Mouse (Mus musculus) forelimb bud, embryonic 11.5 days (tissue): ENCODE results near the gene Mtmr4.

Source experiments
- DNase-seq: peaks from one replicate; pipeline ENCODE4 v3.0.0-alpha.2; 2012; ENCODE audit warnings: low read depth, low spot score

Gene Mtmr4

DNA sequence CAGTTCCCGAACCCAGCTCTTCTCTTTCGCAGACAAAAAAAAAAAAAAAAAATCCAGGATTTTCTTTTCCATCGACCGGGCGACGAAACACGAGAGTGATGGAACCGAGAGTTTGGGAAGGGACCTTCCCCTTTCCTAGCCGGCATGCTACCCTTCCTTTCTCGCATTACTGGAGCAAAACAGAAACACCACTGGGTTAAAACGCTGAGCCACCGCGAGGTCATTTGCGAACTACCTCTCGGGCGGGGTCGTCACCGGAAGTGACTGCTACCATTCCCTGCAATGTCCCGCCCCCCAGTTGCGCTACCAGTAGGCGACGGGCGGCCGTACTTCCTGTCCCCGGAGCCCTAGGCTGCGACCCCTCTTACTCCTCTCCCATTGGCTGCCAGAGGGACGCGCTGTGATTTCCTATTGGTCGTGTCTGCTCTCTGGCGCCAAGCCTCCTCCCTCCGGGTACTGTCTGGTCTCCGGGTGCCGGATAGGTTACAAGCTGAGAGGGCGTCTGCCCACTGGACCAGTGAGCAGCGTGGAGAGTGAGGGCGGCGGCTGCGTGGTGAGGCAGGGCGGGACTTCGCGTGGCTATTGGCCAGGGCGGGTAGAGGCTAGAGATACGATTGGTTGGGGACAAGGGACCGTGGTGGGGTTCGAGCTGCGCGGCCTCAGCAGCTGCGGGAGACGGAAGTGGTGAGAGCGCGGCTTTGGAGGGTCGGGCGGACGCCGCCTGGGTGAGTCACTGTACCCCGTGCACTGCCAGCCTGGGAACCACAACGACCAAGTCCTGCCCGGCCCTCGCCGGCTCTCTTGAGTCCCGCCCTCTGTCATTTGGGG, at the start of gene Mtmr4:
Gene Mtmr4 (plus strand): TSS at position 637 of the 828 bp plus-strand sequence.
- peak; percentile 99 for DNase-seq

DNA sequence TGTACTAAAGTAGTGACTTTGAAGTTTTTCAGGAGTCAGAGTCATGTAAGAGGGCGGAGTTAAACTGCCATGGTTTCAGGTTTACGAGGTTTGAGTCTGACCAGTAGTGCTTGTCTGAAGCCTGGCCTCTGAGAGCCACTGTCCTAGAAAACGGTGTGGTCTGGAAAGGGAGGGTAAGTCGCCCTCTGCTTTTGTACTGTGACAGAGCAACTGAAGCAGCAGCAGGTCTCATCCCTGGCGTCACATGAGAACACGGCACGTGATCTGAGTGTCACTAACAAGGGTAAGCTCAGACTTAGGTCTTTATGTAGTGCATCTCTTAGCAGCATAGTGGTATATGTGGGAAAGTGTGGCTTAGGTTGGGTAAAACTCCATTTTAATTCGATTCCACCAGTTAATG, 49.7 kb upstream of the Mtmr4 start:
- no peak for DNase-seq

DNA sequence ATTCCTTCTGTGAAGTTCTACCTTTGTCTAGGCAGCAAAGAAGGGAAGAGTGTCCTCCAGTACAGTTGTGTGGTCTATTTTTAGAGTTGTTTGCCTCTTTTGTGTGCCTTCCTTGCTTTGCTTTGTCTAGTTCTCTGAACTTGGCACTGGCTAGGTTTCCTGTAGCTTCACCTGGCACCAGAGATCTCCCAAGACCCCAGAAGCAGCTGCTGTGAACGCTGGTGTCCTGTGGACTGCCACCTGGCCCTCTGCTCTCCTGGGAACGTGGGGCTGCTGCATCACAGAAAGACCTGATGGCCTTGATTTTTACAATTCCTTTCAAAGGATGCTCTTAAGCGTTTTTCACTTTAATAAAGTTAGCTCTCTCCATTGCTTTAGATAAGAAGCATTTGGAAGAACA, 49.1 kb upstream of the Mtmr4 start:
- no peak for DNase-seq

DNA sequence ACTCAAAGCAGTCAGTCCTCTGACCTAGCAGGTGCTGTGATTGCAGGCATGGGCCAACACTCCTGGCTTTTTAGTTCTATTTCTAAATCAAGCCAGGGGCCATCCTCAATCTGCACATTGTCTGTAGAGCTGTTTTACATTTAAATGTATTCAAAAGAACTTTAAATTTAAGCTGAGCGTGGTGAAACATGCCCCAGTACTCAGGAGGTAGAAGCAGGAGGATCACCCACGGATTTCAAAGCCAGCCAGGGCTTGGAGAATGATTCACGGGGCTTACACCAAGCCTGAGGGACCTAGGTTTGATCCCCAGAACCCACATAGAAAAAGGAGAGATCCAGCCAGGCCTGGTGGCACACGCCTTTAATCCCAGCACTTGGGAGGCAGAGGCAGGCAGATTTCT, 38.6 kb upstream of the Mtmr4 start:
- DNase-seq: no peak

DNA sequence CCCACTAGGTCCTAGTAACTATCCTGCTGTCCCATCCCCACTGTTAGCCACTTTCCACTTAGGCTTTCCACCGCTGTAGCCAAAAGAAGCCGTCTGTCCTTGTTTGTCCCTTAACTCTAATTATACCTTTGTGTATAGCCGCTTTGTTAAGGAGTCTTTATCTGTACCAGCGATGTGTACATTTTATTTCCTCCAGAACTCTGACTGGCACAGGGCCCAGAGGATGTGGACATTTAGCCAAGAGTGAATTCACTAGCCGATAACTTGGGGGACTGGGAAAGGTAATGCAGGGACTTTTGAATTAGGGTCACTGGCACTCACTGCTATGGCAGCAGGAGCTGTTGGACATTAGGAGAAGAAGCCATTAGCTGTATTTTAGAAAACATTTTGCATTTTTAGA, 37.6 kb upstream of the Mtmr4 start:
- DNase-seq: no peak

DNA sequence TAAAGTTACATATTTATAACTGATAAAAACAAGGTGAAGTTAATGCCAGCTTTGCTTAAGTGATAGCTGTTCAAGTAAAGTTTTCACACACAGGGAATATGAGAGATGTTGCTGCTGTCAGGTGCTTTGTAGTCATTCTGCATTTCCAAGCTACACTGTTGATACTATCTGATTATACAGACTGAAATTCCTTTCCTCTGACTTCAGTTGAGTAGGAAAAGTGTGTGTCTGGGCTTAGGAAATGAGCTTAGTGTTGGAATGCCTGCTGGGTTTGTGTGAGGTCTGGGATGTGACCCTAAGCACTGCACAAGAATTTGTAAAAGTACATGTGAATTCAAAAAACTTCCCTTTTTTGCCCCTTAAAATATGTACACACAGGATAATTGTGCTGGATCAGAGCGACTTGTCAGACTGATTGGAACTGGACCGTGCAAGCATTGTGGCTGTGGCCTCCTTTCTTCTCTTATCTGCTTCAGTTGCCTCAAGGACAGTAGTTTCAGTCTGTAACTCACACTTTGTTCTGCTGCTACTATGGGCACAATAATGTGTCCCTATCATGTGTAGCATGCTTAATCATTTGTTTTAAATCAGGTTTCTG, 36.8 kb upstream of the Mtmr4 start:
- DNase-seq: no peak

DNA sequence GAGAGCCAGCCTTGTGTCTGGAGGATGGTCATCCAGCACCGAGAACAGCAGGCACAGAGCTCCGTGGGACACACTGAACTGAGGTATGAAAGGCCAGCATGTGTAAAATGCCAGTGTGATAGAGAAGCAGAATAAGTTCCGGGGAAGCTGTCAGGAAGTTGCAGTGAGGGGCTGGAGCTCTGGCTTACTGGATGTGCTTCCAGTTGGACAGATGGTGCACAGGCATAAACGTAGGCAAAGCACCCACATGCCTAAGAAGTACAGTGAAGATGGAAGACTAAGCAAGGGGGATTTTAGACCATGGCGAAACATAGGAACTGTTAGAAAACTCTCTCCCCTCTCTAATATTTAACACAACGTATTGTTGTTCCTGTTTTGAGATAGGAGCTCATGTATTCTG, 30.8 kb upstream of the Mtmr4 start:
- DNase-seq: no peak

DNA sequence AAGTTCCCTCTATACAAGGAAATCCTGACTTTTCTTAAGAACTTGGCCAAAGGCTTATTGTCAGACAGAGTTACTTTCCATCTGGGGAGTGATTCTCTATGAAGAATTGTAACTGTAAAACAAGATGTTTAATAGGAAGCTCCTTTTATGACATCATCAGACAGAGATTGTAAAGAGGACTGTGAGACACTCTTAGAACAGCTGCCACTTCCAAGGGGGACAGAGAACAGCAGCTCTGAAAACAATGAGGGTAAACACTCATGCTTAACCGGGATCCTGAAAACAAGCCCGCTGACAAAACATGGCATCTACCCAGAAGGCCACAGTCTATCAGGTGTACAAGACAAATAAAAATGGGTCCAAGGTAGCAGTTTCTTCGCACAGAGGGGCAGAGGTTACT, 25.5 kb upstream of the Mtmr4 start, which contains the start of gene Gm11492:
Gene Gm11492 (plus strand): TSS at position 153 of the 400 bp plus-strand sequence.
- DNase-seq: no peak

DNA sequence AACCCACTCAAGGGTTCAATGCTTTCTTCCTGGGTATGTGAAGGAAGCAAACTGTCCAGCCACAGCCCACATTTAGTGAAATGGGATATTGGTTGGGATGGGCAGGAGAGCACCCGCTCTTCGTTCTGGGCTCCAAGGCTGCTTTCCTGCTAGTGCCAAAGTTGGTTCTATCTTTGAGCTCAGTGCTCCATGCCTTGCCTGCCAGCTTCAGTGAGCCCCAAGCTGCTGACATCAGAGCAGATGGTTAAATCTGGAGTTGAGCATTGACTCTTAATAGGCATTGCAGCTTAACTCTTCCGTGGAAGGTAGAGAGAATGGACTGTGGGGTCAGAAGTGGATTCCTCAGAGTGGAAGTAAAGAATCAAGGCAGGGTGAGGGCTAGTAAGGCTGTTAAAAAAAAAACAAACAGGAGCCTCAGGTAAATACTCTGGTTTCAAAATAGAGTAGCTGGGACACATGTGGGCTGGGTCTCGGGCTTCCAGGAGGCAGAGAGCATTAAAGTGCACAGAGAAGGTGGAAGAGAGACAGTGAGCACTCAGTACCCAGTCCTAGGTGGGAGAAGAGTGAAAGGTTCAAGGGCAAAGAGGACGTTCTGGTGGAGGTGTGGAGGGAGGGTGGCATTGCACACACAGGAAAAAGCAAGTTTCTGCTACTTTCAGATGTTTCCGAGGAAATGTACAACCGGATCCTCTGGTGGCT, 23.6 kb upstream of the Mtmr4 start, which contains the start of gene Sept4:
Gene Sept4 (plus strand): TSS at position 649 of the 699 bp plus-strand sequence.
- DNase-seq: no peak

DNA sequence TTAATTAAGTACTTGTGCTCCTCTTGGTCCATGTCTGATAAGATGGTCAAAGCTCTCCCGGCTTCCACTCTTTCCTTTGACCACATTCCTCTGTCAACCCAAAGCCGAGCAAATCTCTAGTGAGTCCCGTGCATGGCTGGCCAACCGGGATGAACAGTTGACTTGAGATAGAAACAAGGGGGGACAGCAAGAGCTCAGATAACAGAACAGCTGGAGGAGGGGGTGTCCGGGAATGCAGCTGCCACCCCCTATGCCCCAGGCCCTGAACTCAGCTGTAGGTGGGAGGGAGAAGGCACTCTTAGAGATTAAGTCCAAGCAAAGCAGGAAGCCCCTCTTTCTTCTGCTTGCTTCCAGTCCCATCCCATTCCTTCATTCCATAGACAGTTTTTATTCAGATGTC, 21.2 kb upstream of the Mtmr4 start:
- DNase-seq: no peak

DNA sequence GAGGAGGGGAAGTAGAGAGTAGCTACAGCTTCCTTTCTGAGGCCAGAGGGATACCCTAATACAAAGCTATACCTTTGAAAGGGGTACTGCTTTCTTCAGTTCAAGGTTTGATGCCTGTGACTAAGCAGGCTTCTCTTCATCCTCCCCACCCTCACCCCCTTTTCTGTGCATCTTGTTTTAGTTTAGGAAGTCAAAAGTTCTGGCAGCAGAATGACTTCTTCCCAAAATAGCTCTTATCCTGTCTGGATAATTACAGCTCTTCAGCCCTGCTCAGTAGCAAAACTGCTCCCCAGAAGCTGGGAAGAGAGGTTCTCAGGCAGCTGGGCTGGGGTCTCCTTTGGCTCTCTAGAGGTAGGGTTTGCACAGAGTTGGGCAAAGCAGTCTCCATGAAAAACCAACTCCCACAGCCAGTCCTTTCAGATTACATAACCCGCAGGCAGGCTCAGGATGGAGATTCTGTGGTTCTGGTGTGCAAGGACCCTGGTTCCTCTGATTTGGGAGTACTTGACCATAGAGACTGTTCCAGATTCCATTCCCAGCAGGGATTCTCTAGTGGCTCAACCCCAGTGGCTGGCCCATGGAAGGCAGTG, 20.5 kb upstream of the Mtmr4 start:
- no peak for DNase-seq

DNA sequence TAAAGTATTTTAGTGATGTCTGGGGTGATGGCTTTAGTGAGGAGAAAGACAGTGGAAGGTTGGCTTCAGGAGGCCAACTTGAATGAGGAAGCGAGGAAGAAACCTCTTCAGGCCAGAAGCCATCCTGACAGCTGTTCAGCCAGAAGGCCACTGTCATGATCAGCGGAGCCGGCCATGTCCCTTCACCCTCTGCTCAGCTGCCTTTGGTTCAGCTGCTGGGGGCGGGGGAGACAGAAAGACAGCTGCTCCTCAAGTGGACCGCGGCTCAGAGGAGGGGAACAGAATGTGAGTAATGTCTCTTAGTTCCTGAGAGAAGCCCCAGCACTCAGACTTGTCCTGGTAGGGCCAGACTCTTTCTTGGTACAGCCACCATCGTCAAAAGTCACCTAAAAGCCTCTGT, 18.2 kb upstream of the Mtmr4 start:
- no peak for DNase-seq

DNA sequence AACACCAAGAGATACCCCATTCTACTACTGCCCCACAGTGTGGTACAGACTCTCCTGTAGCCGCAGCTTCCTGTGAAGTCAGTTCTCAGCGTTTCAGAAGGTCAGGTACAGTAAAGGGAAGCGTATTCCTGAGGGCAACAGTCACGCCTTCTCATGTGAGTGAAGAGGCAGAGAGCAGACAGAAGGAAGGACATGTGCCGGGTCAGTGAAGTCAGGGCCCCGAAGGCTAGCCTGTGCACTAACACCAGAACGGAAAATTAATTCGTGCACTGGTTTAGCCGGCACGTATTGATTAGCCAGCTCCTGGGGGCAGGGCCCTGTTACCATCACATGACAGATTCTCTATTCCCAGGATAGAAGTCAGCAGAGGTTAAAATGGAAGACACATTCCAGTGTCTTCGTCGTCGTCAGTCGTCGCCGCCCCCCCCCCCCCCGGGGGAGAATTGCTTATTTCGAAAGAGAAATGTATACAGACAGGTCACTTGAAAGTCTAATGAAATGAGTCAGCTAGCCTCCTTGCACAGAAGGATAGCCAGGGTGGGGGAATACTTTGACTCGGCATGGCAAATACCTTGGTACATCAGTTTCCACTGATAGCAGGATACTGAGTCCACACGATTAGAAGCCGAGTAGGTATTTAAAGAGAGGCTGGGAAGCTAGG, 17.3 kb upstream of the Mtmr4 start:
- DNase-seq: no peak

DNA sequence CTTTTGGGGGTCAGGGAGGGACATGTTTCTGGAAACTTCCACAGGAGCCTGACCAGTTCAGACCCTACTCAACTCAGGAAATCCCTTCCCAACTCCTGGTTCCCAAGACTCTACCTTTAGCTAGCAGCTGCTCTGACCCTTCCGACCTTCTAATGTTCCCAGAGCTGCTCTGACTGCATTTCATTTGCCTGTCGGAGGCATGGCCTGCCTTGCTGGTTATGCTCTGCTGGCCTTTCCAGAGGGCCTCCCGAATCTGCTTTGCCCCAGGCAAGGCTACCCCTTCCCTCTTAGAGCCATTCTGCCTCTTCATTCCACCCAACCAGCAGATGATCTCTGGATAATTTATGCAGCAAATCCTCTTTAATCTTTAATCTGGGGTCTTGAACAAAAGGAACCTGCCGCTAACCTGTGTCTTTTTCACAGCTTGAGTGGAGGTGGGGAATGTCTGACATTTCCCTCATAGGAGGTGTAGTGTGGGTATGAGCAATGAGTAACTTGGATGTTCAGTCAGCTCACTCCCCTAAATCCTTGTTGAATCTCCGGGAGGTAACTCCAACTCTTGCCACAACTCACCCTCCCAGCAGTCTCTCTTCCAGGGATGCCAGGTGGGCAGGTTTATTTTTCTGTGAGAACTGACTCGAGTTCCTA, 14.2 kb upstream of the Mtmr4 start:
- no peak for DNase-seq

DNA sequence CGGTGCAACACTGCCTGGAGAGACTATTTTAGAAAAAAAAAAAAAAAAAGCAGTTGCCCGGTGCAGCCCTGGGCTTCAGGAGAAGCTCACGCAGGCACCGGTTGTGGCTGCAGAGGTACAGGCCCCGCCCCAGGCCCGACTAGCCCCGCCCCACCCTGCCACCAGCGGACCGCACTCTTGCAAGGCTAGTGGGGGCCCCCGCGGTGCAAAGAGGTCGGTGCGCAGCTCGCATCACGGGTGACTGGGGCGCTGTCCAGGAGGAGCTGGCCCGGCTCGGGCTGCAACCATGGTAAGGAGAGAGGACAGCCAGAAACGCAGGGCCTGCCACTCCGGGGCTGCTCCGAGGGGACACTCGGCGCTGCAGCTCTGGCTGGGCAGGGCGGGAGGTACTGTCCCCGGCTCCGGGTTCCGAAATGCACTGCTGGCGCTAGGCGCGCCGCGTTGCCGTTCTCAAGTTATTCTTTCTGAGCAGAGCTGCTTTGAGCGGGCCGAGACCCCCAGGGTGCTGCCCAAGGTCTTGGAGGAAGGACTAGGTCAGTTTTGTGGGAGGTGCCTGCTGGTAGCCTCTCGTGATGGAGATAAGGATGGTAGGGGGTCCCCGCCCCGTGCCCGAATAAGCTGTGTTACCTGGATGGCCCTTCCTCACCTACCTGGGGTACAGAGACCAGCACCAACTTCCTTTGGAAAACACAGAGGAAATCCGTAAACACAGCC, 13.6 kb upstream of the Mtmr4 start:
- peak; percentile 18 for DNase-seq

DNA sequence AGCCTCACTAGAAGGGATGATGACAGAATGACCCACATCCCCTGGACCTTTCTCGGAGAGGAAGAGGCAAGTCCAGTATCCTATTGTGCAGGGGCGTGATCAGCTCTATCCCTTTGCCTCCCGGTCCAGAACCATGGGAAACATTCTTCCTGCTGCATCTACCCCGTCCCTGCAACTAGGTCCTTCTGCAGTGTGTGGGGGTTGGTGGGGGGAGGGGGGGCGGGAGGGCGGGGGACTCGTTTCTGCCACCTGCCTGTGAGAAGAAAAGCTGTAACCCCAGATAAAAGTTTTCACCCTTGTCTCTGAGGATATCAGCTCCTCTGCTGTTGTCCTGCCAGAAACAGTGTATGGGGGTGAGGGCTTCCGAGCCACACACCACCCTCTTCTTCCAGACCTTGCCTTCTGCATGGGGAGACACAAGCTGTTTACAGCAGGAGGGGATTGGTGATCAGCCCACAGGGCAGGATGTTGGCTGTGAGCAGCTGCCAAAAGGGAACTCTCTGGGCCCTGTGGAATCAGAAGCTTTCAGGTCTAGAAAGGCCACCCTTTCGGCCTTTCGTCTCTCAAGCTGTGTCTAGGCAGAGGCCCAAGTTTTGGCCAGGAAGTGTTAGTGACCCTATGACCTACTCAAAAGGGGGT, 12.9 kb upstream of the Mtmr4 start:
- DNase-seq: no peak

DNA sequence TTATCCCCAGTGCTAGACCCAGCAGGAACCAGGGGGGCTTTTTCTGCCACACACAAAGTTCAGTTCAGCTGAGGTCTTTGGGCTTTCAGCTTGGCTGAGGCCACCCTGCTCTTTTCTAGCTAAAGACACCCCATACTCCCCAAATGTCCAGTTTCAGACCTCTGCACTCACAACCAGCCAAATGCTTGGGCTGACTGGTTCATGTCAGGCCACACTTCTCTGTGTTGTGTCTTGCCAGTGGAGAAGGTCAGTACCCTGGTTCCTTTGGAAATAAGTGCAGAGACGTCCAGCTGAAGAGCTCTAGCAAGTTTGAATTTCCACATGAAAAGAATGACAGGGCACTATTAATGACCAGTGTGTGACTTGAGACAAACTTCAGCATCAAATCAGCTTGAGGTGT, 12.2 kb upstream of the Mtmr4 start:
- DNase-seq: no peak

DNA sequence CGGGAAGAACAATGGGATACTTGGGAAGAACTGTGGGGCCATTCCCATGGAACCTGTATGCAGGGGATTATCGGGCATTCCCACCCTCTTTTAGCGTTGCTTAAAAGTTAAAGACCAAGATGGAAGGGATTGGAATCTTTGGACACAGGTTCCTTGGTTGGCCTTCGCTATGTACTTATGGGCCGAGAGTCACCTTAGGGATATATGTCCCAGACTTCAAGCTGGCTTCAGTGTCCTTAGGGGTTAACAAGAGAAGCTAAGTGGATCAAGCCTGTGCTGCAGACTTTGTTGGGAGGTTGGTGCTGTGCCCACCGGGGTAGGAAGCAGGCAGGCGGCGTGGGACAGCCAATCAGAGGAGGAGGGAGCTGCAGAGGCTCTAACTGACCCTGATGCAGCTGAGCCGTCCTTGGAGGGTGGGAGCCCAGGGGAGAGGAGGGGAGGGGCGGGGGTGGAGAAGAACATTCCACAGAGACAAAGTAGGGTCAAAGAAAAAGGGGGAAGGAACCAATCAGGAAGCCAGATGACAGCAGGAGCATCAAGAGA, 11.3 kb upstream of the Mtmr4 start:
- DNase-seq: no peak

DNA sequence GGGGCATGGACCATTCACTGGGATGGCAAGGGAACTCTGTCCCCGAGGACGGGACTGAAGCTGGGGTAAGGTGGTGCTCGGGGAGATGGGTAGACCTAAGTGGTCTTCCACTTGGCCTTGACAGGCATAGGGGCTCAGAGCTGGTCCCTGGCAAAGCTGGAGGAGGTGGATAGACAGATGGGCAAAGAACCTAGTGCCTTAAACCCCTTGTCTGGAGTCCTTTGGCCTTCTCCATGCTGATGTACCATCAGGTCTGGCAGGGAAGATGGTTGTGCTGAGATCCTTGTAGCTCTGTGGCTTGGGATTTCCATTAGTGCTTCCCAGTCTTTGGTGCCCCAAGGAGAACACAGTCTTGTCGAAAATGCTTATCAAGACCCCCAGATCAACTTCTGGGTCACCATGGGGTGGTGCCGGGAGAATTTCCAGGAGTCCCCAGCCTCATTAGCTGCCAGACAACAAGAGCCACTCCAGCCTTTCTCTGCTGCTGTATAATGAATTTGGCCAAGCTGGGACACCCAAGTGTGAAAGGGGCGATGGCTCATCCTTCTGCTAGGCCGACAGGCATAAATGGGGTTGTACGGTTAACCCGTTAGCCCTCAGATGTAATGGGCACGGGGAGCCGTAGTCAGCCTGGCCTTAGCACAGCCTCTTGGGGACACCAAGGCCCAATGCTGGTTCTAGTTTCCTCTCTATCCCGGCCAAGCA, 10.6 kb upstream of the Mtmr4 start:
- no peak for DNase-seq
